Mouse (Mus musculus) lung, postnatal 0 days (tissue): ENCODE results near the gene Ntng2.

ENCODE experiments used
- CTCF ChIP-seq: IDR thresholded peaks from 2 replicates; pipeline ENCODE4 v1.5.1; 2016; ENCODE audit warnings: antibody characterized with exemption, mild to moderate bottlenecking
- EP300 ChIP-seq: IDR thresholded peaks from 2 replicates; pipeline ENCODE4 v1.6.1; 2016; ENCODE audit warnings: antibody characterized with exemption, mild to moderate bottlenecking, control low read depth

DNA sequence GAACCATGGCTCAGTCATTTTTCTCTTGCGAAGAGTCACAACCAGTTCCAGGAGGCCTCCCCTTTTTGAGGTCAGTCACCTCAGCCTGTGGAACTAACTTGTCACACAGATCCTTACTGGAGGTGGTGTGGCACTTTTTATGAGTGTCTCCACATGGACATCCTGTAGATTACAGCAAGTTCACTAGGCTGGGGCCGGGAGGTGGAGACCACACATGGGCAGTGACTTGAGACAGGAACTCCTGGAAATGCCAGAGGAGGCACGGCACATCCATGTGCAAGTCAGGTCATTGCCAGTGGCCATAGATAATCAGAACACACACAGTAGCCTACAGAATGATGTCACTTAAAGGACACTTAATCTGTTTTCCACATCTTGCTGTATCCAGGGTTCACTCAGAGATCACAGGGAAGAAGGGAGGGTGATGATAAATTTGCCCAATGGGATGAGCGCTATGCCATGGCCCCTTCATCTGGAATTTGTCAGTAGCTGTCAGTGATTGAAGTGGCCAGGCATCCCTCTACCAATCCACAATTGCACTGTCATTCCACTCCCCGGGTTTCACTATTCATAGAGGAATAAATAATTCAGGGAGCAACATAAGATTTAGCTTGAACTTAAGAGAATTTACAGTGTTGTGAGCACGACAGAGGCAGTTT is 69.4 kb downstream of the Ntng2 start:
- no peak for TF ChIP-seq CTCF
- TF ChIP-seq EP300: no peak
